16 mouse cellular contexts compared by ENCODE assay signal in genomic region chr12:89282362-89283343, GRCm38 (mm10).
DNase-seq lines count a peak whose midpoint lies in the region; ATAC-seq and TF ChIP-seq lines count a peak whose summit lies in the region.
"Had no signal": no experiment of that assay in that cellular context is flagged by ENCODE, and none has a peak within 500 bp of the region (broad histone marks: within the 10 kb centered on the region; RNA-seq: fewer than 3 reads in every experiment).

No protein-coding gene starts in this region.

- no peak overlapping the region for H3K9ac ChIP-seq in forebrain, embryonic 13.5 days
- no peak overlapping the region for H3K9ac ChIP-seq in forebrain, embryonic 11.5 days (ENCODE audit: low read length)
- H3K9ac ChIP-seq in hindbrain, embryonic 15.5 days, result no peak overlapping the region
- no peak overlapping the region for H3K9ac ChIP-seq in neural tube, embryonic 14.5 days (replicated peaks; ENCODE audit: low read depth, low read length)
- H3K9ac ChIP-seq: heart, embryonic 13.5 days; liver, embryonic 15.5 days had no signal

- H3K36me3 ChIP-seq in forebrain, embryonic 13.5 days (ENCODE audit: poor library complexity, severe bottlenecking), result no peaks in the 10 kb centered on the region
- H3K36me3 ChIP-seq in forebrain, embryonic 11.5 days (ENCODE audit: control insufficient read depth, insufficient read depth, low read length), result no peaks in the 10 kb centered on the region
- H3K36me3 ChIP-seq in hindbrain, embryonic 15.5 days, result no peaks in the 10 kb centered on the region
- H3K36me3 ChIP-seq in neural tube, embryonic 14.5 days (ENCODE audit: control insufficient read depth, insufficient read depth, low read length), result no peaks in the 10 kb centered on the region
- H3K36me3 ChIP-seq: heart, embryonic 13.5 days; liver, embryonic 15.5 days had no signal

- DNase-seq in forebrain, embryonic 11.5 days (ENCODE audit: low spot score), result no peak
- peak; percentile 83 for DNase-seq in brain, embryonic 14.5 days (ENCODE audit: low read depth)
- DNase-seq in urinary bladder, postnatal 14 days (ENCODE audit: low spot score), result no peak
- no peak for DNase-seq in cerebellum, adult 18-20 months
- DNase-seq in layer of hippocampus, postnatal 36 days, result no peak
- DNase-seq: adrenal gland, adult 2 months; cerebellum, postnatal 10 days; gastrocnemius, postnatal 25 days; left cerebral cortex, postnatal 4 days; lung, postnatal 14 days; thymus, postnatal 36 days had no signal

- TF ChIP-seq CTCF in brain, embryonic 14.5 days (IDR thresholded peaks at IDR 0.05; ENCODE audit: borderline replicate concordance, extremely low read depth, insufficient read depth, insufficient read length), result no peak

- no peaks in the 10 kb centered on the region for H3K27me3 ChIP-seq in forebrain, embryonic 13.5 days
- no peaks in the 10 kb centered on the region for H3K27me3 ChIP-seq in forebrain, embryonic 11.5 days (ENCODE audit: control insufficient read depth, insufficient read depth, low read length)
- no peaks in the 10 kb centered on the region for H3K27me3 ChIP-seq in hindbrain, embryonic 15.5 days
- H3K27me3 ChIP-seq in neural tube, embryonic 14.5 days (ENCODE audit: control insufficient read depth, insufficient read depth, low read length), result no peaks in the 10 kb centered on the region
- H3K27me3 ChIP-seq: heart, embryonic 13.5 days; liver, embryonic 15.5 days had no signal

- no peaks in the 10 kb centered on the region for H3K9me3 ChIP-seq in forebrain, embryonic 13.5 days (replicated peaks)
- H3K9me3 ChIP-seq in forebrain, embryonic 11.5 days (ENCODE audit: control insufficient read depth, low read length), result no peaks in the 10 kb centered on the region
- no peaks in the 10 kb centered on the region for H3K9me3 ChIP-seq in hindbrain, embryonic 15.5 days
- H3K9me3 ChIP-seq in neural tube, embryonic 14.5 days (ENCODE audit: control insufficient read depth, low read length), result no peaks in the 10 kb centered on the region
- H3K9me3 ChIP-seq: heart, embryonic 13.5 days; liver, embryonic 15.5 days had no signal

- ATAC-seq in forebrain, embryonic 13.5 days, result peak; percentile 41; the same call in 1 of the 2 replicates
- ATAC-seq in forebrain, embryonic 11.5 days (replicated peaks; ENCODE audit: low FRiP score), result no peak; the same call in 1 of the 2 replicates
- peak; percentile 61; the same call in 1 of the 2 replicates for ATAC-seq in hindbrain, embryonic 15.5 days (ENCODE audit: low FRiP score, low read depth)
- ATAC-seq in neural tube, embryonic 14.5 days (ENCODE audit: low read depth), result peak; percentile 69; the same call in 1 of the 2 replicates

- H3K4me3 ChIP-seq in forebrain, embryonic 13.5 days, result no peak overlapping the region
- H3K4me3 ChIP-seq in forebrain, embryonic 11.5 days (ENCODE audit: low read depth, low read length), result no peak overlapping the region
- no peak overlapping the region for H3K4me3 ChIP-seq in hindbrain, embryonic 15.5 days
- no peak overlapping the region for H3K4me3 ChIP-seq in neural tube, embryonic 14.5 days (ENCODE audit: low read depth, low read length)
- H3K4me3 ChIP-seq: heart, embryonic 13.5 days; liver, embryonic 15.5 days had no signal

- H3K4me1 ChIP-seq in forebrain, embryonic 13.5 days, result 0 out of 2 replicates have a peak, but pooled peaks cover 2% of the 10 kb centered on the region
- H3K4me1 ChIP-seq in forebrain, embryonic 11.5 days (replicated peaks; ENCODE audit: control insufficient read depth, insufficient read depth, low read length), result no peaks in the 10 kb centered on the region; the same call in 1 of the 2 replicates
- peaks cover 3% of the 10 kb centered on the region for H3K4me1 ChIP-seq in hindbrain, embryonic 15.5 days (replicated peaks)
- no peaks in the 10 kb centered on the region for H3K4me1 ChIP-seq in neural tube, embryonic 14.5 days (ENCODE audit: control insufficient read depth, insufficient read depth, low read length)
- H3K4me1 ChIP-seq: heart, embryonic 13.5 days; liver, embryonic 15.5 days had no signal

- TF ChIP-seq POLR2A in brain, embryonic 14.5 days (IDR thresholded peaks at IDR 0.05; ENCODE audit: borderline replicate concordance, extremely low read depth, insufficient read depth, insufficient read length, poor library complexity, severe bottlenecking), result no peak

- WGBS in forebrain, embryonic 13.5 days, result 53% methylated on average over 6 of the region's 6 CpGs
- 64% methylated on average over 6 of the region's 6 CpGs for WGBS in forebrain, embryonic 11.5 days
- WGBS in hindbrain, embryonic 15.5 days, result 56% methylated on average over 6 of the region's 6 CpGs
- whole genome bisulfite sequencing in neural tube, embryonic 14.5 days, result 46% methylated on average over 6 of the region's 6 CpGs

- H3K27ac ChIP-seq in forebrain, embryonic 13.5 days, result no peak overlapping the region
- H3K27ac ChIP-seq in forebrain, embryonic 11.5 days (ENCODE audit: low read depth, low read length), result no peak overlapping the region
- H3K27ac ChIP-seq in hindbrain, embryonic 15.5 days (replicated peaks), result no peak overlapping the region
- H3K27ac ChIP-seq in neural tube, embryonic 14.5 days (ENCODE audit: low read depth, low read length), result 0 out of 2 replicates have a peak overlapping the region, but pooled peaks have one; percentile 10
- H3K27ac ChIP-seq: heart, embryonic 13.5 days; liver, embryonic 15.5 days had no signal

- H3K4me2 ChIP-seq in forebrain, embryonic 13.5 days, result no peak overlapping the region
- H3K4me2 ChIP-seq in forebrain, embryonic 11.5 days (ENCODE audit: low read depth, low read length, severe bottlenecking), result no peak overlapping the region
- H3K4me2 ChIP-seq in hindbrain, embryonic 15.5 days, result no peak overlapping the region
- no peak overlapping the region for H3K4me2 ChIP-seq in neural tube, embryonic 14.5 days (ENCODE audit: low read depth, low read length)
- H3K4me2 ChIP-seq: heart, embryonic 13.5 days; liver, embryonic 15.5 days had no signal
